Mouse (Mus musculus) embryonic facial prominence, embryonic 15.5 days (tissue): ENCODE data around the gene Bdkrb1. TPM values are rescaled to one million over a fixed set of nuclear protein-coding genes. Genes with fewer than 3 reads are reported as not detected.

Experiments used
- ATAC-seq: fragments of 200-750 bp; cut with Nextera tagmentation; 2 replicates; pipeline ENCODE4 v1.8.0; 2017; ENCODE audit warnings: low read depth, moderate TSS enrichment; ENCODE audit not compliant: insufficient number of reproducible peaks, low FRiP score, low TSS enrichment
- H3K27ac ChIP-seq: fragments of 300-500 bp; sonication (generic); replicated peaks from 2 replicates; pipeline ENCODE4 v1.5.1; 2015; ENCODE audit warnings: mild to moderate bottlenecking, inconsistent platforms
- H3K27me3 ChIP-seq: fragments of 300-500 bp; sonication (generic); 2 replicates; pipeline ENCODE4 v1.6.1; 2015; ENCODE audit warnings: inconsistent platforms
- H3K36me3 ChIP-seq: fragments of 300-500 bp; sonication (generic); 2 replicates; pipeline ENCODE4 v1.6.1; 2015; ENCODE audit warnings: mild to moderate bottlenecking, inconsistent platforms
- H3K4me1 ChIP-seq: fragments of 300-500 bp; sonication (generic); 2 replicates; pipeline ENCODE4 v1.6.1; 2015; ENCODE audit warnings: inconsistent platforms
- H3K4me2 ChIP-seq: fragments of 300-500 bp; sonication (generic); replicated peaks from 2 replicates; pipeline ENCODE4 v1.6.1; 2015; ENCODE audit warnings: mild to moderate bottlenecking, inconsistent platforms
- H3K4me3 ChIP-seq: fragments of 300-500 bp; sonication (generic); replicated peaks from 2 replicates; pipeline ENCODE4 v1.5.1; 2015; ENCODE audit warnings: mild to moderate bottlenecking, inconsistent platforms
- H3K9ac ChIP-seq: fragments of 300-500 bp; sonication (generic); 2 replicates; pipeline ENCODE4 v1.6.1; 2015; ENCODE audit warnings: inconsistent platforms
- H3K9me3 ChIP-seq: fragments of 300-500 bp; sonication (generic); replicated peaks from 2 replicates; pipeline ENCODE4 v1.6.1; 2016; ENCODE audit warnings: inconsistent platforms
- WGBS: fragments of 180-500 bp; shearing (Covaris S2); methylation state at CpG from one replicate; pipeline ENCODE4 v1.1.7; 2015; 5-methylcytosine and 5-hydroxymethylcytosine counted together
- polyA plus RNA-seq: library from polyadenylated mRNA; unstranded; fragments of >200 nt; fragmentation: Nextera tagmentation; extraction: Ambion mirVana; gene quantifications from 2 replicates; pipeline ENCODE4 v1.2.1, GENCODE M21; 2015

Gene Bdkrb1
- polyA plus RNA-seq, 1 experiment from 2014 or later, result 0.52 TPM

DNA sequence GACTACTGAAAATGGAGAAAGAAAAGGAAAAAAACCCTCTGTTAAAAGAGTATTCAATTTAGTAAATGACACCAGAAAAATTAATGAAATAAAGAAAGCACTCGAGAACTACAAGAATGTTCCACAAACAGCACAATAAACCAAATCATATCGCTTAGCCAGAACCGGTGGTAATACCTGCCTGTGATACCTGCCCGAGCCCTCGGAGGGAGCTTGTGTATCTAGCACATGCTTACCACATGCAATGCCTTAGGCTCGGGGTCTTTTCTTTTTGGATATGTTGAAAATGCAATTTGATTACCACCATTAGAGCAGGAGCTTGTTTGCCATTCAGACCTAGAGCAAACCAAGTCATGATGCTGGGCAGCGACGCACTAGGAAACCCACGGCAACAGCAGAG, 33.7 kb downstream of the Bdkrb1 start:
- H3K36me3 ChIP-seq, result peaks cover 85% of the 10 kb centered on the region
- H3K4me2 ChIP-seq, result no peak overlapping the region
- no peak overlapping the region for H3K4me3 ChIP-seq
- no peaks in the 10 kb centered on the region for H3K9me3 ChIP-seq
- WGBS, result 87% methylated on average over 9 of the region's 9 CpGs
- H3K4me1 ChIP-seq, result no peaks in the 10 kb centered on the region
- no peak overlapping the region for H3K9ac ChIP-seq
- ATAC-seq, result no peak
- no peaks in the 10 kb centered on the region for H3K27me3 ChIP-seq
- H3K27ac ChIP-seq, result no peak overlapping the region

DNA sequence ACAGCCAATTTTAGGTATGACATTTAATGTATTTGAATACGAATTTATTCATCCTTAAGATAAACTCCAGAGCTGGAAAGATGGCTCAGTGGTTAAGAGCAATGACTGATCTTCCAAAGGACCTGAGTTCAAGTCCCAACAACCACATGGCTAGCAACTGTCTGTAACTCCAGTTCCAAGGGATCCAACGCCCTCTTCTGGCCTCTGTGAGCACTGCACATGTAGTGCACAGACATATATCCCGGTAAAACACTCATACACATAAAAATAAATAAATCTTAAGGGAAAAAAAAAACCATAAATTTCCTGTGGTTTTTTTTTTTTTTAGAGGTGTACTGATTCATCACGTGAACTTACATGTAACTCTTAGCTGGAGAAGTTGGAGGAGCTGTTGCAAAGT, 34.7 kb downstream of the Bdkrb1 start:
- H3K9me3 ChIP-seq, result no peaks in the 10 kb centered on the region
- H3K9ac ChIP-seq, result no peak overlapping the region
- WGBS, result 75% methylated on average over 4 of the region's 4 CpGs
- peaks cover 90% of the 10 kb centered on the region for H3K36me3 ChIP-seq
- no peak overlapping the region for H3K27ac ChIP-seq
- H3K4me3 ChIP-seq, result no peak overlapping the region
- no peaks in the 10 kb centered on the region for H3K4me1 ChIP-seq
- H3K27me3 ChIP-seq, result no peaks in the 10 kb centered on the region
- no peak overlapping the region for H3K4me2 ChIP-seq
- ATAC-seq, result no peak

DNA sequence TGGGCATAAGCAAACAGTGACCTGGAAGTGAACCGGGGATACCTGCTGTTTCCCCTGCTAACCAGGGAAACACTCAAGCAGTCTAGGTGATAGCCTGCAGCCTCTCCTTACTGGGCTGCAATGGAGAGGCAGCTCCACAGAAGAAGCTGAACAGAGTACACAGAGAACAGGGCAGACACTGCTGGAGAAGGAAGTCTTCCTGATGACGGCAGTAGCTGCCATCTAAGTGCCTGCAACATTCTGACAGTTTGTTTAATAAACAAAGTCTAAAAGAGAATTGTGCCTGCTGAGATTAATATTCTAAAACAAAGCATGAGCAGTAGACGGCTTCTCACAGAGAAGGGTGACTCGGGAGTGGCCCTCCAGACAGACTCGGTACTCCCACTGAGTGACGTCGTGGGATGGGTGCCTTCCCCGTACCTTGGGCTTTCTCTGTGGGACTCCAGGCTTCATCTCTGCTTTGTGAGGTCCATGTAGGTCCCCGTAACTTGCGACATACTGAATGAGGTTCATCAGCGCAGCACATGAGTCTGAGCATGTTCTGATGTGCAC, 40.0 kb downstream of the Bdkrb1 start:
- Histone ChIP-seq H3K27ac (no peak overlapping the region), H3K27me3 (no peaks in the 10 kb centered on the region), H3K9ac (no peak overlapping the region), H3K9me3 (no peaks in the 10 kb centered on the region), H3K4me2 (no peak overlapping the region), H3K4me1 (no peaks in the 10 kb centered on the region), H3K4me3 (no peak overlapping the region), H3K36me3 (peaks cover 96% of the 10 kb centered on the region)
- ATAC-seq, result no peak
- 89% methylated on average over 11 of the region's 11 CpGs for WGBS

Other genes with a start within 250 kb of the Bdkrb1 start
- gene D430019H16Rik, start 149.2 kb upstream of the Bdkrb1 start, polyA plus RNA-seq, result 1.6 and 1.7 TPM in 2 replicates
- 2.6 and 2.8 TPM in 2 replicates for gene Bdkrb2, start 39.9 kb upstream of the Bdkrb1 start, polyA plus RNA-seq
- 31.3 and 33.1 TPM in 2 replicates for gene Gskip, start 81.7 kb downstream of the Bdkrb1 start, polyA plus RNA-seq
- 12.8 and 14.6 TPM in 2 replicates for gene Atg2b, start 82.1 kb downstream of the Bdkrb1 start, polyA plus RNA-seq
- 2.9 and 4.7 TPM in 2 replicates for gene Ak7, start 102.9 kb downstream of the Bdkrb1 start, polyA plus RNA-seq
- 180 and 186 TPM in 2 replicates for gene Papola, start 181.6 kb downstream of the Bdkrb1 start, polyA plus RNA-seq